Mouse (Mus musculus) hindbrain, embryonic 12.5 days (tissue): ENCODE measurements around the gene Nrap. TPM values are rescaled to one million over a fixed set of nuclear protein-coding genes. Genes with fewer than 3 reads are reported as not detected.
"Not testable (repeated sequence)": the region's sequence is repeated elsewhere in the genome, so short reads cannot be mapped to it uniquely, and the experiment has no call there.

ENCODE experiments used
- ATAC-seq: fragments of 200-750 bp; cut with Nextera tagmentation; 2 replicates; pipeline ENCODE4 v1.8.0; 2017; ENCODE audit warnings: moderate TSS enrichment; ENCODE audit not compliant: low FRiP score
- H3K27ac ChIP-seq: fragments of 300-500 bp; sonication (generic); 2 replicates; pipeline ENCODE4 v1.5.1; 2016; ENCODE audit warnings: mild to moderate bottlenecking
- H3K27me3 ChIP-seq: fragments of 300-500 bp; sonication (generic); 2 replicates; pipeline ENCODE4 v1.6.1; 2016; ENCODE audit warnings: mild to moderate bottlenecking
- H3K36me3 ChIP-seq: fragments of 300-500 bp; sonication (generic); 2 replicates; pipeline ENCODE4 v1.6.1; 2016; ENCODE audit warnings: mild to moderate bottlenecking
- H3K4me1 ChIP-seq: fragments of 300-500 bp; sonication (generic); 2 replicates; pipeline ENCODE4 v1.6.1; 2016
- H3K4me2 ChIP-seq: fragments of 300-500 bp; sonication (generic); replicated peaks from 2 replicates; pipeline ENCODE4 v1.6.1; 2016; ENCODE audit warnings: mild to moderate bottlenecking
- H3K4me3 ChIP-seq: fragments of 300-500 bp; sonication (generic); 2 replicates; pipeline ENCODE4 v1.5.1; 2016; ENCODE audit warnings: mild to moderate bottlenecking
- H3K9ac ChIP-seq: fragments of 300-500 bp; sonication (generic); 2 replicates; pipeline ENCODE4 v1.6.1; 2016; ENCODE audit warnings: mild to moderate bottlenecking, moderate library complexity
- H3K9me3 ChIP-seq: fragments of 300-500 bp; sonication (generic); replicated peaks from 2 replicates; pipeline ENCODE4 v1.6.1; 2016; ENCODE audit warnings: mild to moderate bottlenecking
- WGBS: fragments of 180-500 bp; shearing (Covaris S2); methylation state at CpG from one replicate; pipeline ENCODE4 v1.1.7; 2016; 5-methylcytosine and 5-hydroxymethylcytosine counted together
- polyA plus RNA-seq: library from polyadenylated mRNA; unstranded; fragments of >200 nt; fragmentation: Nextera tagmentation; extraction: Ambion mirVana; gene quantifications from 2 replicates; pipeline ENCODE4 v1.2.1, GENCODE M21; 2016

Nrap gene
- polyA plus RNA-seq, 1 experiment from 2014 or later: 0.28 TPM

DNA sequence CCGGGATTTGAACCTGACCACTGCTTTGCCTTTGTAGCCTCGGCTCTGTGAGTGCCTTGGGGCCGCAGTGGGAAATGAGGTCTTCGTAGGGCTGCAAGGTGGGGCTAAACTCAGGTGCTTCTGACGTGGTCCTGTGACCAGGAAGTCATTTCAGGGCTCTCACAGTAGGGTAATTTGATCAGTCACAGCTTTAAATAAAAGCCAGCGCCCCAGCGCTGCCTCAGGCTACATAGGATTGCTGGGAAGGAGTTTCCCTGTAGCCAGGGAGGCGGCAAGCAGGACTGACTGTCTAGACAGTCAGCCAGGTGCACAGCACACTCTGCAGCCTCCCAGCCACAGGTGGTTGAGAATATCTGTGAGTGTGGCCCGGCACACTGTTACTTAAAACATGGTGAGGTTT is 29.6 kb upstream of the Nrap start:
- Histone ChIP-seq H3K4me2 (no peak overlapping the region), H3K4me1 (peaks cover 10% of the 10 kb centered on the region), H3K9me3 (no peaks in the 10 kb centered on the region), H3K27ac (no peak overlapping the region), H3K36me3 (no peaks in the 10 kb centered on the region), H3K4me3 (no peak overlapping the region), H3K9ac (no peak overlapping the region), H3K27me3 (no peaks in the 10 kb centered on the region)
- 70% methylated on average over 9 of the region's 9 CpGs for WGBS
- ATAC-seq: no peak

DNA sequence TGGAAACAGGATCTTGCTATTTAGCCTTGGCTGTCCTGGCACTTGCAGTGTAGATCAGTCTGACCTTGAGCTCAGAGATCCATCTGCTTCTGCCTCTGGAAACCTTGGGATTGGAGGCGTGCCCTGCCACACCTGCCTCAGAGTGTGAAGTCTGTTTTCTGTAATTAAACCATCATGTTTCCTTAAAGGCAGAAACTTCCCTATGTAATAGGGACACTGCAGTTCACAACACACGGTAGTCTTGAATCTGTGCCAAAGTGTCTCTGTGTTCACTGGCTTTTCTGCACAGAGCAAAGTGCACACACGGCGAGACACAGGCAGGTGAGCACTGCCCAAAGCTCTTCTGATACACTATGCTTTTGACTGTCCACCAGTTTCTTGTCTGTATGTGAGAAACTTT is 28.6 kb upstream of the Nrap start:
- Histone ChIP-seq H3K9ac (no peak overlapping the region), H3K4me2 (no peak overlapping the region), H3K36me3 (no peaks in the 10 kb centered on the region), H3K27ac (no peak overlapping the region), H3K9me3 (no peaks in the 10 kb centered on the region), H3K4me1 (peaks cover 5% of the 10 kb centered on the region), H3K27me3 (no peaks in the 10 kb centered on the region), H3K4me3 (no peak overlapping the region)
- ATAC-seq: no peak
- WGBS: 92% methylated on average over 4 of the region's 4 CpGs

DNA sequence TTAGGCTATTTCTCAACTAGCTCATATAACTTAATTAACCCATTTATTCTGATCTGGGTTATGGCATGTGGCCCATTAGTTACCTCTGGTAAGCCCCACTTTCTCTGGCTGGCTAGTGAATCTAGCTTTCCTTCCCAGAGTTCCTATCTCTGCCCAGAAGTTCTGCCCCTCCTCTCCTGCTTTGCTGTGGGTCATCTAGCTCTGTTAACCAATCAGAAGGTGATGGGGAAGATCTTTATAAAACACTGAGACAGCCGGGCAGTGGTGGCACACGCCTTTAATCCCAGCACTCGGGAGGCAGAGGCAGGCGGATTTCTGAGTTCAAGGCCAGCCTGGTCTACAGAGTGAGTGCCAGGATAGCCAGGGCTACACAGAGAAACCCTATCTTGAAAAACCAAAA is 20.0 kb upstream of the Nrap start:
- H3K4me1 ChIP-seq, H3K36me3 ChIP-seq, H3K4me2 ChIP-seq, H3K27ac ChIP-seq, H3K9me3 ChIP-seq, H3K4me3 ChIP-seq, ATAC-seq, H3K9ac ChIP-seq, H3K27me3 ChIP-seq: not testable (repeated sequence)
- 100% methylated on average over 4 of the region's 4 CpGs for WGBS

DNA sequence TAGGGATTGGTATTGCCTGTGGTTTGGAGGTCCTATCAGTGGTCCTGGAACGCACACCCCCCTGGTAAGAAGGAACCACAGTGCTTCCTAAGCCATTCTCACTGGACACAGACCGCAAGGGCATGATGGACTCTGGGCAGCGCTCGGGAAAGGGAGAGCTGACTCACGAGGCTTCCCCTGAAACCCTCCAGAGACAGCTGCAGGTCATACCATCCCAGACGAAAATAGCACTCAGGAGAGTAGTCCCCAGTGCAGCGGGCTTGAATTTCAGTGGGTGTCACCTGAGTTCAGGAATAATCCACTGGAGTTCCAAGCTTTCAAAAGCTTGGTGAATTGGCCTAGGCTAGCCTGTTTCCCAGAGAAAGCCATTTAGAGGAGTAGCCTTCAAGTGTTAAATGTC is 16.7 kb upstream of the Nrap start:
- no peak overlapping the region for H3K4me3 ChIP-seq
- 0 out of 2 replicates have a peak, but pooled peaks cover 2% of the 10 kb centered on the region for H3K4me1 ChIP-seq
- H3K9me3 ChIP-seq: no peaks in the 10 kb centered on the region
- 89% methylated on average over 7 of the region's 7 CpGs for WGBS
- no peak for ATAC-seq
- H3K27ac ChIP-seq: no peak overlapping the region
- H3K27me3 ChIP-seq: no peaks in the 10 kb centered on the region
- no peak overlapping the region for H3K4me2 ChIP-seq
- no peak overlapping the region for H3K9ac ChIP-seq
- H3K36me3 ChIP-seq: no peaks in the 10 kb centered on the region; the same call in 1 of the 2 replicates

GRCm38 (mm10) chr19:56405824-56406223 is 16.0 kb upstream of the Nrap start:
- WGBS: 91% methylated on average over 4 of the region's 4 CpGs
- H3K4me1 ChIP-seq: 0 out of 2 replicates have a peak, but pooled peaks cover 4% of the 10 kb centered on the region
- no peak for ATAC-seq

GRCm38 (mm10) chr19:56401864-56402263 is 12.0 kb upstream of the Nrap start:
- H3K36me3 ChIP-seq: no peaks in the 10 kb centered on the region; the same call in 1 of the 2 replicates
- no peak overlapping the region for H3K4me2 ChIP-seq
- no peak overlapping the region for H3K4me3 ChIP-seq
- no peak overlapping the region for H3K27ac ChIP-seq
- peaks cover 4% of the 10 kb centered on the region; the same call in 1 of the 2 replicates for H3K4me1 ChIP-seq
- H3K9me3 ChIP-seq: no peaks in the 10 kb centered on the region
- H3K27me3 ChIP-seq: peaks cover 4% of the 10 kb centered on the region
- WGBS: 72% methylated on average over 6 of the region's 6 CpGs
- no peak overlapping the region for H3K9ac ChIP-seq
- ATAC-seq: peak; percentile 58

More at GRCm38 (mm10) chr19:56405824-56406223, 16.0 kb upstream of the Nrap start:
- Histone ChIP-seq H3K27me3 (no peaks in the 10 kb centered on the region), H3K4me2 (no peak overlapping the region), H3K27ac (no peak overlapping the region), H3K9ac (no peak overlapping the region), H3K4me3 (no peak overlapping the region), H3K9me3 (no peaks in the 10 kb centered on the region), H3K36me3 (no peaks in the 10 kb centered on the region; the same call in 1 of the 2 replicates)

DNA sequence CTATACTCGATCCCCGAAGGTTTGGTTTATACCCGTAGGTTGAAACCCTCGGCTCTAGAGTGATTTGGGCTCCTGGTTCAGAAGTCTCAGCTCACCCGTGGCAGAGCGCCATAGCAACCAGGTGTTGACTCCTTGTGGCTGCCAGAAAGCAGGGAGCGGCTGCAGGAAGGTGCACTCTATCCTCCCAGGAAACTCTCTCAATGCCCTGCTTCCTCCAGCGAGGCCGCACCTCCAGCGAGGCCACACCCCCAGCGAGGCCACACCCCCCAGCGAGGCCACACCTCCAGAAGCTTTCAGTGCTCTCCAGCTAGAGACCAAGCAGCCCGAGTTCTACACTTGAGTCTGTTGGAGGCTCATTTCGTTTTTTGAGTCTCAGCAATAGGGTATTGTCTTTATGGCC is 10.4 kb upstream of the Nrap start:
- H3K27ac ChIP-seq: no peak overlapping the region
- H3K36me3 ChIP-seq: no peaks in the 10 kb centered on the region; the same call in 1 of the 2 replicates
- H3K9me3 ChIP-seq: no peaks in the 10 kb centered on the region
- no peak overlapping the region for H3K4me2 ChIP-seq
- no peak overlapping the region for H3K9ac ChIP-seq
- H3K4me1 ChIP-seq: peaks cover 11% of the 10 kb centered on the region
- H3K4me3 ChIP-seq: no peak overlapping the region
- WGBS: 53% methylated on average over 14 of the region's 14 CpGs
- no peak for ATAC-seq
- peaks cover 19% of the 10 kb centered on the region for H3K27me3 ChIP-seq

- Histone ChIP-seq H3K4me3 (no peak overlapping the region), H3K27me3 (peaks cover 29% of the 10 kb centered on the region), H3K9me3 (no peaks in the 10 kb centered on the region), H3K4me2 (no peak overlapping the region), H3K27ac (no peak overlapping the region), H3K36me3 (no peaks in the 10 kb centered on the region), H3K4me1 (peaks cover 11% of the 10 kb centered on the region), H3K9ac (no peak overlapping the region)
- ATAC-seq: no peak
Measured at GRCm38 (mm10) chr19:56398528-56398795, 8.6 kb upstream of the Nrap start.

- Histone ChIP-seq H3K9ac (0 out of 2 replicates have a peak overlapping the region, but pooled peaks have one; percentile 57), H3K9me3 (no peaks in the 10 kb centered on the region), H3K4me3 (peak overlapping the region; percentile 63), H3K36me3 (no peaks in the 10 kb centered on the region), H3K27ac (no peak overlapping the region), H3K4me1 (peaks cover 11% of the 10 kb centered on the region), H3K4me2 (peak overlapping the region; percentile 97), H3K27me3 (peaks cover 29% of the 10 kb centered on the region)
- ATAC-seq: no peak
- WGBS: 71% methylated on average over 11 of the region's 11 CpGs
Measured at GRCm38 (mm10) chr19:56397663-56398527, 8.1 kb upstream of the Nrap start.

GRCm38 (mm10) chr19:56396669-56397621 is 7.1 kb upstream of the Nrap start, which contains the start of gene Casp7:
Casp7 (plus strand) TSS chr19:56397129.
- ATAC-seq: peak; percentile 35; the same call in 1 of the 2 replicates
- H3K36me3 ChIP-seq: no peaks in the 10 kb centered on the region
- under 1% methylated on average over 78 of the region's 78 CpGs for WGBS
- H3K27me3 ChIP-seq: peaks cover 29% of the 10 kb centered on the region
- peaks cover 11% of the 10 kb centered on the region for H3K4me1 ChIP-seq
- peak within 1 kb of the TSS; percentile 97 for H3K4me2 ChIP-seq
- peak within 1 kb of the TSS; percentile 57 for H3K9ac ChIP-seq
- peak within 1 kb of the TSS; percentile 31; the same call in 1 of the 2 replicates for H3K27ac ChIP-seq
- no peaks in the 10 kb centered on the region for H3K9me3 ChIP-seq
- H3K4me3 ChIP-seq: peak within 1 kb of the TSS; percentile 63

GRCm38 (mm10) chr19:56396227-56396626 is 6.4 kb upstream of the Nrap start:
- 43% methylated on average over 12 of the region's 12 CpGs for WGBS
- Histone ChIP-seq H3K4me1 (peaks cover 7% of the 10 kb centered on the region), H3K27ac (no peak overlapping the region), H3K9me3 (no peaks in the 10 kb centered on the region), H3K4me2 (peak overlapping the region; percentile 97), H3K9ac (no peak overlapping the region), H3K36me3 (no peaks in the 10 kb centered on the region), H3K27me3 (peaks cover 29% of the 10 kb centered on the region), H3K4me3 (peak overlapping the region; percentile 63; the same call in 1 of the 2 replicates)
- ATAC-seq: no peak
